Mouse (Mus musculus): ENCODE results near the gene P4ha2. TPM values are rescaled to one million over a fixed set of nuclear protein-coding genes. Genes with fewer than 3 reads are reported as not detected.

P4ha2 gene
- total RNA-seq (2021) = 10 to 100 TPM; 20.6 to 29.8 TPM

- DNase-seq = no peak
Measured at GRCm38 (mm10) chr11:54100045-54100691, at the start of gene P4ha2. Gene P4ha2, plus strand, starts transcription at chr11:54100095.

GRCm38 (mm10) chr11:54050205-54050604 lies 49.7 kb upstream of the P4ha2 start:
- no peak for DNase-seq

GRCm38 (mm10) chr11:54051161-54051560 lies 48.7 kb upstream of the P4ha2 start:
- DNase-seq = no peak

GRCm38 (mm10) chr11:54052128-54052527 lies 47.8 kb upstream of the P4ha2 start:
- no peak for DNase-seq

- DNase-seq = no peak
Measured at GRCm38 (mm10) chr11:54053090-54053489, 46.8 kb upstream of the P4ha2 start.

GRCm38 (mm10) chr11:54054257-54054656 lies 45.6 kb upstream of the P4ha2 start:
- DNase-seq = no peak

GRCm38 (mm10) chr11:54056132-54056531 lies 43.8 kb upstream of the P4ha2 start:
- DNase-seq = no peak

- no peak for DNase-seq
Measured at GRCm38 (mm10) chr11:54057428-54057827, 42.5 kb upstream of the P4ha2 start.

- no peak for DNase-seq
Measured at GRCm38 (mm10) chr11:54058056-54058617, 41.8 kb upstream of the P4ha2 start.

- peak; percentile 53 to 59 for DNase-seq
Measured at GRCm38 (mm10) chr11:54058643-54059042, 41.3 kb upstream of the P4ha2 start.

- DNase-seq = no peak
Measured at GRCm38 (mm10) chr11:54059526-54059925, 40.4 kb upstream of the P4ha2 start.

- no peak for DNase-seq
Measured at GRCm38 (mm10) chr11:54060316-54060715, 39.6 kb upstream of the P4ha2 start.

GRCm38 (mm10) chr11:54062086-54062752 lies 37.7 kb upstream of the P4ha2 start:
- no peak for DNase-seq

- no peak for DNase-seq
Measured at GRCm38 (mm10) chr11:54062753-54063471, 37.0 kb upstream of the P4ha2 start.

- no peak for DNase-seq
Measured at GRCm38 (mm10) chr11:54063472-54063775, 36.5 kb upstream of the P4ha2 start.

GRCm38 (mm10) chr11:54064412-54064978 lies 35.4 kb upstream of the P4ha2 start:
- DNase-seq = no peak

- DNase-seq = no peak
Measured at GRCm38 (mm10) chr11:54065106-54065914, 34.6 kb upstream of the P4ha2 start.

- no peak for DNase-seq
Measured at GRCm38 (mm10) chr11:54065915-54066178, 34.0 kb upstream of the P4ha2 start.

- DNase-seq = no peak
Measured at GRCm38 (mm10) chr11:54066400-54066799, 33.5 kb upstream of the P4ha2 start.

- no peak for DNase-seq
Measured at GRCm38 (mm10) chr11:54067318-54067995, 32.4 kb upstream of the P4ha2 start.

- no peak for DNase-seq
Measured at GRCm38 (mm10) chr11:54067996-54068519, 31.8 kb upstream of the P4ha2 start.

Data from layer of hippocampus, postnatal 36 days (tissue).